Mouse (Mus musculus): ENCODE measurements around the gene Sympk. TPM values are rescaled to one million over a fixed set of nuclear protein-coding genes. Genes with fewer than 3 reads are reported as not detected.

The Sympk gene
- total RNA-seq (2017): 64.8 and 67.0 TPM in 2 replicates

DNA sequence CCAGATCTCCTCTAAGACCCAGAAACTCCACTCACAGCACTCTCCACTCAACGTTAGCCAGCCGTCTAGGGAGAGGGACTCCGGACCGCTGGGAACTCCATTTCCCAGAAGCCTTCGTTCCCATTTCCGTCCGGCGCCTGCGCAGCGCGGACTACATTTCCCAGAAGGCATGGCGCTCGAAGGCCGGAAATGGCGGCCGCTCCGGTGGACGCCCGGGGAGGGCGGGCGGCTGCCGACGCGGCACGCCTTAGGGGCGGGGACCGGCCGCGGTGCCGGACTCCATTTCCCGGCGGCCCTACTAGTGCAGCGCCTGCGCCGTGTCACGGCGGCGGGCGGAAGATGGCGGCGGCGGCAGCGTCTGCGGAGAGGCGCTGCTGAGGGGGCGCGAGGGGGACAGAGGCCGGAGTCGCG lies at the start of gene Sympk:
Gene Sympk (plus strand): TSS at position 282 of the 411 bp plus-strand sequence.
- peak; percentile 87 for ATAC-seq (ENCODE audit: extremely low read depth, insufficient number of reproducible peaks, low FRiP score, poor library complexity, severe bottlenecking)

DNA sequence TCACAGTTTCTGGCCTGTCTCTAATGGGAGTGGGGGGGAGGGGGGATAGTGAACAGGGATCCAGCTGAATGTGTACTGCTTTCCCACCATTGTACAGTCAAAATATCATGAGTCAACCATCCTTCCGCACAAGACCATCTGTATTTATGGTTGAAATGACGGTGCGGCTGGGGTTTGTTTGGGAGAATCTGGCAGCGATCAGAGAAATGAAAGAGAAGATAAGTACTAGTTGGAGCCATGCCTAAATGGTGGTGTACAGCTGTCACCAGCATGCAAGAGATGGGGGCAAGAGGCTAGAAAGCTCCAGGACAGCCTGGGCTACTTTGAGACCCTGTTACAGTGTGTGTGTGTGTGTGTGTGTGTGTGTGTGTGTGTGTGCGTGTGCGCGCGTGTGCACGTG lies 45.8 kb upstream of the Sympk start:
- no peak for ATAC-seq (ENCODE audit: extremely low read depth, insufficient number of reproducible peaks, low FRiP score, poor library complexity, severe bottlenecking)

DNA sequence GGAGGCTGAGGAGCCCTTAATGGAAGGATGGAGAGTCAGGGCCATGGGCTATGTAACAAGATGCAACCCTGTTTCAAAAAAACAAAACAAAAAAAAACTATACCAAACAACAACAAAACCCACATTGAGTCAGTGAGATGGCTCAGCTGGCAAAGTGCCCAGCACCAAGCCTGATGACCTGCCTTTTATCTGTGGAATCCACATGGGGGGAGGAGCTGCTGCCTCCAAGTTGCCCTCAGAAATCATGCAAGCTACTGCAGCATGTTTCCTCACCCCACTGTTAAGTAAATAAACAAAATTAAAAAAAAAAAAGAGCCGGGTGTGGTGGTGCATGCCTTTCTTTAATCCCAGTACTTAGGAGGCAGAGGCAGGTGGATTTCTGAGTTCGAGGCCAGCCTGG lies 37.7 kb upstream of the Sympk start:
- no peak for ATAC-seq (ENCODE audit: extremely low read depth, insufficient number of reproducible peaks, low FRiP score, poor library complexity, severe bottlenecking)

DNA sequence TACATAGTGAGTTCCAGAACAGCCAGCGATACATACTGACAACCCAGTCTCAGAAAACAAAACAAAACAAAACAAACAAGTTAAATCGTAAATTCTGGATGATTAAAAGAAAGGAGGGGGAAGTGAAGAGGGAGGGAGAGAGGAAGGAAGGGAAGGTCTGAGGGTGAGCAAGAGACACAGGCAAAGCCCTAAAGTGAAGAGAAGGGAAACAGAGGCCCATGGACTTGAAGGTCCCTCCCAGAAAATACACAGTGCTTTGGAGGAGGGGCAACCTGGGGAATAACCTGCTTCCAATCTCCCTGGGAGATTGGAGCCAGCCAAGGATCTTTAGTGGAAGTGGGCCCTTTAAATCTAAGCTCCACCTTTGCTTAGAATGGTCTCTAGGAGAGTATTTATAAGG lies 37.1 kb upstream of the Sympk start, which contains the start of gene Nanos2:
Gene Nanos2 (plus strand): TSS at position 301 of the 400 bp plus-strand sequence.
- ATAC-seq (ENCODE audit: extremely low read depth, insufficient number of reproducible peaks, low FRiP score, poor library complexity, severe bottlenecking): no peak

DNA sequence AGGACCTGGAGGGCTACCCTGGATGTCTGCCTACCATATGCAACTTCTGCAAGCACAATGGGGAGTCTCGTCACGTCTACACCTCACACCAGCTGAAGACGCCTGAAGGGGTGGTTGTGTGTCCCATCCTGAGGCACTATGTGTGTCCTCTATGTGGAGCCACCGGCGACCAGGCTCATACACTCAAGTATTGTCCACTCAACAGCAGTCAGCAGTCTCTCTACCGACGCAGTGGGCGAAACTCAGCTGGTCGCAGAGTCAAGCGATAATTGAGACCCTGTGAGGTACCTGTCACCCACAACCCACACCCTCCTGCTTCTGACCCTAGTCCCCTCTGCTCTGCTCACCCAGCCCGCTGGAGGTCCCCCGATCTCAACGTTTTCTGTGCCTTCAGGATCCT lies 36.4 kb upstream of the Sympk start:
- no peak for ATAC-seq (ENCODE audit: extremely low read depth, insufficient number of reproducible peaks, low FRiP score, poor library complexity, severe bottlenecking)

DNA sequence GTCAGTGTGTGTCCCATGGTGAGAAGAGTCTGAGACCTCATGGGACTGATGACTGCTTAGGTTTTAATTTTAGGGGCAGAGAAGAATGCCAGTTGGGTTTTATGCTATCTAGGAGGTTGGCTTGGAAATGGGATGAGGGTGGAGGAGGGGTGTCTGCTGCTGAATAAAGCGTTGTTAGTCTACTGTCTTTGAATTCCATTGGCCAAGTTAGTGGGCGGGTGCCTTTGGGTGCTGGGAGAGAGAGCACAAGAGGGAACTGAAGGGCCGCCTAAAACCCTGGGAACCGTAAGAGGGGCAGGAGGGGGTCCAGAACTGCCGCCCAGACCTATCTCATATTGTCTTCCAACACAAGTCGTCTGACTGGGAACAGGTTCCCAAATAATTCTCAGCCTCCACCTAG lies 35.4 kb upstream of the Sympk start:
- ATAC-seq (ENCODE audit: extremely low read depth, insufficient number of reproducible peaks, low FRiP score, poor library complexity, severe bottlenecking): no peak

DNA sequence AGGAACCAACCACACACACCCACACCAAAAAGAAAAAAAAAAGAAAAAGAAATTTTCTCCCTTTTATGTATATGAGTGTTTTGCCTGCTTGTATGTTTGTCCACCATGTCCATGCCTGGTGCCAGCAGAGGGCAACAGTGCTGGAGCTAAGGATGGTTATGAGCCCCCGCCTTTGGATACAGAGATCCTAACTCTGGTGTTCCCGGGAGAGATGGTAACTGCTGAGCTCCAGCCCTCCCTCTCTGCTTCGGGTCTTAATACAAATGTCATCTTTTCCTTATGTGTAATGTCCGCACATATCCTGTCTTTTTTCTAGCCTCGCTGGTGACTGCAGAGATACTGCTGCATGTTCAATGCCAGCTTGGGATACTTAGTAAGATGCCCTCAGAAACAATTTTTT lies 34.2 kb upstream of the Sympk start:
- no peak for ATAC-seq (ENCODE audit: extremely low read depth, insufficient number of reproducible peaks, low FRiP score, poor library complexity, severe bottlenecking)

DNA sequence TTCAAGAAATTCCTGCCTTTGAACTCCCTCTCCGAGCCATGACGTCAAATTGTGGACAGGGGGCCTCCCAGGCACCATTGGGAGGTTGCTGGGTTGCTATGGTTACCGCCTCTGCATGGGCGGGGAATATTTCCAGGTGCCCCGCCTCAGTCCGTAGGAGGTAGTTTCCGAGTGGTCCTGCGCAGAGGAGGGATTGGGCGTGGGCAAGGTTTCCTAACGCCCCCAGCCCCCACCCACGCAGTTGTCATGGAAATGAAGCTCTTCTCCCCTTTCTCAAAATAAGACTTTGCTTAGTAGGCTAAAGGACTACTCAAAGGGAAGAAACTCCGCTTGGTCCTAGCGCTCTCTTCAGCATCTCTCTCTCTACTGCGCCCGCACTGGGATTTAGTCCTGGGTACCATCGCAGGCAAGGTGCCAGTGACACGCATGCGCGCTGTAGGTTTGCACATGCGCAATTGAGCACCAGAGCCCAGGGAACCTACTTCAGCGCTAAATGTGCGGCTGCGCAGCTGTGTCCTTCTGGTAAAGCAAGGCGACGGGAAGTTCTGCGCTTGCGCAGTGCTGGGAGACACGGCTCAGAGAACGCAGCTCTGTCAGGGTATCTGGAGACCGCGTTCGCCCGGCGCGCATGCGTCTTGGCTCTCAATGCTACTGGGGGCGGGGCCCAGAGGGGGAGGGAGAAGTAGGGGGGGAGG lies 33.4 kb upstream of the Sympk start, which contains the start of gene Mypop:
Gene Mypop (plus strand): TSS at position 645 of the 695 bp plus-strand sequence.
- ATAC-seq (ENCODE audit: extremely low read depth, insufficient number of reproducible peaks, low FRiP score, poor library complexity, severe bottlenecking): peak; percentile 90

DNA sequence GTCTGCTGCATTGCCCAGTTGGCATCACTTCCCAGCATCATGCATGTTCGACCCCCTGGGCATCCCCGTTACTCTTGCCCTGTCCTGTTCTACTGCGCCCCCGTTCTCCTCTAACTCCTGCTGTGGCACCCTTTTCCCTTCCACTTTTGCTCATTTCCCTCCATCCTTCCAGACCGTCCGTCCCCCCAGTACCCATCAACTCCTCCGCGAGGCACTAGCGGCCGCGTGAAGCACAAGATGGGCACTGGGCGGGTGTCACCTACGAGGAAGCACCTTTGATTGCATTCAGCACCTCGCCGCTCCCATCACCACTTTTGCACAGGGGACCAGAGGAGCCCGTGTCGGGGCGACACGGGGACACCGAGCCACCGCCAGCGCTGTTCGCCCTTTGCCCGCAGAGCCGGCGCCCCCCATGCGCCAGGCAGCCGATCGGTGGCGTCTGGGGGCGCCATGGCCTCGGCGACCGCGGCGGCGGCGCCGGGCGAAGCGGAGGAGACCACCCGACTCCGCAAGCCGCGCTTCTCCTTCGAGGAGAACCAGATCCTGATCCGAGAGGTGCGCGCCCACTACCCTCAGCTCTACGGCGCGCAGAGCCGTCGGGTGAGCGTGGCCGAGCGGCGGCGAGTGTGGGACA lies 32.4 kb upstream of the Sympk start:
- ATAC-seq (ENCODE audit: extremely low read depth, insufficient number of reproducible peaks, low FRiP score, poor library complexity, severe bottlenecking): no peak

DNA sequence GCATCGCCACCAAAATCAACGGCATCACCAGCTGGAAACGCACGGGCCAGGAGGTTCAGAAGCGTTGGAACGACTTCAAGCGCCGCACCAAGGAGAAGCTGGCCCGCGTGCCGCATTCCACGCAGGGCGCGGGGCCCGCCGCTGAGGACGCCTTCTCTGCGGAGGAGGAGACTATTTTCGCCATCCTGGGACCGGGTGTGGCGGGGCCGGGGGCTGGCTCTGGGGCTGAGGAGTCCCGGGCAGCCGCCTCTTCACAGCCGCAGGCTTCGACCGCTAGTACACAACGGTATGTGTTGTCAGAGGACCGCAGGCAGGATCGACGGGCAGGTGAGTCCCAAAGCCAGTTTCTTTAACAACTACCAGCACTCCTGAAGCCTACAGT lies 31.9 kb upstream of the Sympk start:
- ATAC-seq (ENCODE audit: extremely low read depth, insufficient number of reproducible peaks, low FRiP score, poor library complexity, severe bottlenecking): no peak

DNA sequence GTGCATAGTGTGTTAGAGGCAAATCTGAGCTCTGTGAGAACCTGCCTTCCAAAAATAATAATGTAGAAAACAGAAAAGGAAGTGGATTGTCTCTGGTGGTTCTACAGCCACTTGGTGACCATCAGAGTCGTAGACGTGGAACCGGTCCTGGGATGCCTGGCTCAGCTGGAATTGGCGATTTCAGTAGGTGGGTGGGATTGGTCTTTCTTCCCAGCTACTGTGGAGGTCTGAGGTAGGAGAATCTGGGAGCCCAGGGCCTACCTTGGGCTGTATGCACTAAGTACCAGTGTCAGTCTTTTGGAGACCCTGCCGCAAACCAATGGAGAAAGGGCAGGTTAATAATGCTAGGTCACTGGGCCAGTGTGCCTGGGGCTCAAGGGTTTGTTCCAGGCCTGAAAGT lies 31.1 kb upstream of the Sympk start:
- ATAC-seq (ENCODE audit: extremely low read depth, insufficient number of reproducible peaks, low FRiP score, poor library complexity, severe bottlenecking): no peak

DNA sequence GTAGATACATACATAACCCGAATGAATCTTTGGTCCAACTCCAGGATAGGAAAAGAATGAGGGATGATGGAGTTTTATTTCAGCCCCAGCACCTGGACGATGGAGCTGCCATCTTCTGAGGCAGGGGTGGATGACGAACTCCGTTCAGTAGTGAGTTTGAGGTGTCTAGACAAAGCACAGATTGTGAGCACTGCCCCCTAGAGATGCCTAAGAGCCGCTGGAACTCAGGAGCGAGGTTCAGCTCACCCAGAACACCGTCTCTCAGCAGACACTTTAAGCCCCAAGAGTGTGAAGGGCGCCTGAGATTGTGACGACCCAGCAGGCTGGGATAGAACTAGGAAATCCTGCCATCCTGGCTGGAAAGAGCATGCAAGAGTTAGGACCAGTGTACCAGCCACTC lies 25.3 kb upstream of the Sympk start:
- ATAC-seq (ENCODE audit: extremely low read depth, insufficient number of reproducible peaks, low FRiP score, poor library complexity, severe bottlenecking): no peak

DNA sequence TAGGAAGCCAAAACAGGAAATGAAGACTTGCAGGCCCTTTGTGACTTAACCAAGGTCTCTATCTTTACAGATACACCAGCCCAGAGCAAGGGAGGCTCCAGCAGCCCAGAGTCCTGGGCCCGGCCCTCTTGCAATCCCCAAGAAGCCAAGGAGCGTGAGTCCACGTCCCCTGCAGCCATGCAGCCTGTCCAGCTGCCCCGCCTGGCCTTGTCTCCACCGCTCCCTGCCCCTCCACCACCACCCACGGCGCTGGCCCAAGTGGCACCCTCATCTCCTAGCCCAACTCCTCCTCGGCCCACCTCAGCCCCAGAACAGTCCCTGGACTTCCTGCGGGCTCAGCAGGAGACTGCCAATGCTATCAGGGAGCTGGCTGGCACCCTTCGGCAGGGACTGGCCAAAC lies 23.8 kb upstream of the Sympk start:
- ATAC-seq (ENCODE audit: extremely low read depth, insufficient number of reproducible peaks, low FRiP score, poor library complexity, severe bottlenecking): no peak

DNA sequence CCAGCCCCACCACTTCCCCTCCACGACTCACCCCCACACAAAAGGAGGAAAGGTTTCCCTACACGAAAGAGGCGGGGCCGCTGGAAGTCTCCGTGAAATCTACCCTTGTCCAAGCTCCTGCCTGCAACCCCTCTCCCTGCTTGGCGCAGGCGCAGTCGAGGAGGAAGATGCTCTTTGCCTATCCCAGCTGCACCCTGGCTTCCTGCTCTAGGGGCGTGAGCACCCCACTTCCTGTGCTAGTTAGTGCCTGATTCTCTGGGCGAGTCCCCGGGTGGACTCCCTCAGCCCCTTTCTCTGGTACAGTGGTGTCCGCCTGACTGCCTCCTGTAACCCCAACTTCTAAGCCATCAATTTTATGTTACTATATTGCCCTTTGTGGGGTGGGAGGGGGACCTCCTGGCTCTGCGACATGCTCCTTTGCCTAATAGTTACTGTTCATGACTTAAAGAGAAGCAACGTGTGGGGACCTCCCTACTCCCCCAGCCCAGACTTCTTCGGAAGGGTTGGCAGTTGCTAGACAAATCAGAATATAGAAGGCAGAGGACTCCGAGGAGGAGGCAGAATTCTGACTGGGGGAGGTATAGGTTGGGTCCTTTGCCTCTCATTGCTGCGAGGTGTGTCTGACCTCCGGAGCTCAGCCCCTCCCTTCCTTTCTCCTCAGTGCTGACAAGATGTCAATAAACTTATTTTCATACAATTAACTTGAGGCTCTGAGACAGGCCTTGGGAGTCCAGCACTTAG lies 22.9 kb upstream of the Sympk start:
- peak; percentile 59 for ATAC-seq (ENCODE audit: extremely low read depth, insufficient number of reproducible peaks, low FRiP score, poor library complexity, severe bottlenecking)

DNA sequence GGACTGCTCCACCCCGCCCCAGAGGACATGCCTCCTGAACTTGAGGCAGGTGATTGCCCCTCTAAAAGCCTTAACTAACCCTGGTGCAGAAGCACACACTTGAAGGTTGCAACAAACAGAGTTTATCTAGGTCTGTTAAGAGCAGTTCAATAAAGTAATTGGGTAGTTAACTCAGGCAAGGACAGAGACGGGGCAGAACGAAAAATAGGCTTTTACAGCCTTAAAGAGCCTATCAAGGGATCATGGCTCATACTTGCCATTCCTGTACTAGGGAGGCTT lies 22.4 kb upstream of the Sympk start:
- no peak for ATAC-seq (ENCODE audit: extremely low read depth, insufficient number of reproducible peaks, low FRiP score, poor library complexity, severe bottlenecking)

DNA sequence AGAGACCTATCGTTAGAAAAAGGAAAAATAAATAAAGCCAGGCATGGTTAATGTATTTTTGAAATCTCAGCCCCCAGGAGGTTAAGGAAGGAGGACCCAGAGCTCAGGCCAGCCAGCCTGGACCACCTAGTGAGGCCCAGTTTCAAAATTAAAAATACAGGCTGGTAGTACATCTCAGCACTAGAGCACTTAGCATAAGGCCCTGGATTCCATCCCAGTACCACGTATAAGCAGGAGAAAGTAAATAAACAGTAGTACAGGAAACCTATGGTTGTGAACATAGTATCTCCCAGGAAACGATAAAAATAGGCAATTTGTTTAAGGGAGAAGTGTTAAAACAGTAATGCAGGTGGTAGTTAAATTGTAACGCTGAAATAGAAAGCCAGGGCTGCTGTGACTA lies 22.1 kb upstream of the Sympk start:
- no peak for ATAC-seq (ENCODE audit: extremely low read depth, insufficient number of reproducible peaks, low FRiP score, poor library complexity, severe bottlenecking)

DNA sequence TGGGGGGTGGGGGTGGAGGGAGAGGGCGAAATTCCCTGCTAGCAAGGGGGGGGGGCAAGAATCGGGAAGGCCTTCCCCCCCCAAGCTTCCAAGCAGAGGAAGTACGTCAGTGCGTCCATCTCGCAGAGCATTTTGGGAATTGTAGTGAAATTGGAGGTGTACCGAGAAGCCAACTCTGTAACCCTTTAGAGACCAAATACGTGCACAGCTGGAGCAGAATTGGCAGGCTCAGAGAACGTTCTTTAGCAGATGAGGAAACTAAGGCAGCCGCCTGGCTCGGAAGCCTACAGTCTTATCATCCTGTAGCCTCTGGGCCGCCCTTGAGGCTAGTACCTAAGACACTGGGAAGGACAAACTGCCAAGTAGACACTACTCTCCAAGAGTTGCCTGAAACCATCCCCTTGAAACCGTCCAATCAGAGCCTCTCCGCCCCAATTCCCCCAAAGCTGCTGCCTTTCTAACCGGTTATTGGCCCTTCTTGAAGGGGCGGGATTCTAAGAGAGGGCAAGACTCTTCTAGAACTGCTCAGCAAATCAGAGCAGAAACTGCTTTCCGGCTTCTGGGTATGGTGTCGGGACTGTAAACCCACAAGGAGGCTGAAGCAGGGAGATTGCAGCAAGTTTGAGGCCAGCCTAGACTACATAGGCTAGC lies 21.2 kb upstream of the Sympk start:
- peak; percentile 21; the same call in 1 of the 2 replicates for ATAC-seq (ENCODE audit: extremely low read depth, insufficient number of reproducible peaks, low FRiP score, poor library complexity, severe bottlenecking)

DNA sequence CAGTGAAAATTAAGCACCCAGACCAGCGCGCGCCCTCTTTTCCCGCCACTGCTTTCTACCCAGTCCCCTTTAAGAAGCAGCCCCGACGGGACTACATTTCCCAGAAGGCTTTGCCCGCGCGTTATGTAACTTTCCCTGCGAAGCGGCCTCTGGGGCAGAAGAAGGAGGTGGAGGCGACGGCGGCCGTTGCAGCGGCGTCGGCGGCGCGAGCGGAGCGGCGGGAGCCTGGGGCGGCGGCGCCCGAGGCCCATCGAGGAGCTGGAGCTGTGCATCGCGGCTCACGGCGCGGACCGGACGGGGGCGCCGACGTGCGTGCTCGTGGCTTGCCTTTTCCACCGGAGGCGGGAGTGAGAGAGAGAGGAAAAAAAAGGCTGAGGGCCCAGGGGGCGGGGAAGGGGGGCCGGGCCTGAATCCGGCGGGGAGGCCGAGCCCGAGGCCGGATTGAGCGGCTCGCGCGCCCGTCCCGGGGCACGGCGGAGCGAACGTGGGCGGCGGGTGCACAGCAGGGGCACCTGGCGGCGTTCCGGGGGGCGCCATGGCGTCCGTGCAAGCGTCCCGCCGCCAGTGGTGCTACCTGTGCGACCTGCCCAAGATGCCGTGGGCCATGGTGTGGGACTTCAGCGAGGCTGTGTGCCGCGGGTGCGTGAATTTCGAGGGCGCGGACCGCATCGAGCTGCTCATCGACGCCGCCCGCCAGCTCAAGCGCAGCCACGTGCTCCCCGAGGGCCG lies 20.1 kb upstream of the Sympk start, which contains the start of gene Irf2bp1:
Gene Irf2bp1 (plus strand): TSS at position 143 of the 729 bp plus-strand sequence.
- ATAC-seq (ENCODE audit: extremely low read depth, insufficient number of reproducible peaks, low FRiP score, poor library complexity, severe bottlenecking): peak; percentile 62

DNA sequence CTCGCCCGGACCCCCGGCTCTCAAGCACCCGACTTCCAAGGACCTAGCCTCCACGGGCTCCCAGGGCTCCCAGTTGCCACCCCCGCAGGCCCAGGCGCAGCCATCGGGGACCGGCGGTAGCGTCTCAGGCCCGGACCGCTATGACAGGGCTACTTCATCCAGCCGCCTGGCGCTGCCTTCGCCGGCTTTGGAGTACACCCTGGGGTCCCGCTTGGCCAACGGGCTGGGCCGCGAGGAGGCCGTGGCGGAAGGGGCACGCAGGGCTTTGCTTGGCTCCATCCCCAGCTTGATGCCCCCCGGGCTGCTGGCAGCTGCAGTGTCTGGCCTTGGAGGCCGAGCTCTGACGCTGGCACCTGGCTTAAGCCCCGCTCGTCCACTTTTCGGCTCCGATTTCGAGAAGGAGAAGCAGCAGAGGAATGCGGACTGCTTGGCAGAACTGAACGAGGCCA lies 19.5 kb upstream of the Sympk start:
- ATAC-seq (ENCODE audit: extremely low read depth, insufficient number of reproducible peaks, low FRiP score, poor library complexity, severe bottlenecking): no peak
